Mouse (Mus musculus): ENCODE results near the gene Hsd17b1.

Gene Hsd17b1

GRCm38 (mm10) chr11:101062165-101062884, 15.9 kb upstream of the Hsd17b1 start:
- DNase-seq, result peak; percentile 54

GRCm38 (mm10) chr11:101062971-101063675, 15.1 kb upstream of the Hsd17b1 start:
- peak; percentile 52 for DNase-seq

- DNase-seq, result peak; percentile 74
These were observed 14.4 kb upstream of the Hsd17b1 start for GRCm38 (mm10) chr11:101063676-101064327.

- DNase-seq, result no peak
These were observed 13.7 kb upstream of the Hsd17b1 start for GRCm38 (mm10) chr11:101064462-101064861.

- no peak for DNase-seq
These were observed 13.2 kb upstream of the Hsd17b1 start for GRCm38 (mm10) chr11:101065002-101065401.

GRCm38 (mm10) chr11:101066549-101067412, 11.4 kb upstream of the Hsd17b1 start:
- peak; percentile 93 for DNase-seq

GRCm38 (mm10) chr11:101069391-101070188, 8.6 kb upstream of the Hsd17b1 start, which contains the start of gene Naglu:
Naglu (plus strand) TSS chr11:101070012.
- DNase-seq, result peak; percentile 98

GRCm38 (mm10) chr11:101070189-101070527, 8.1 kb upstream of the Hsd17b1 start:
- no peak for DNase-seq

- DNase-seq, result peak; percentile 13
These were observed 7.2 kb upstream of the Hsd17b1 start for GRCm38 (mm10) chr11:101070987-101071386.

GRCm38 (mm10) chr11:101071810-101072428, 6.3 kb upstream of the Hsd17b1 start:
- DNase-seq, result peak; percentile 9

- DNase-seq, result no peak
These were observed 1.5 kb downstream of the Hsd17b1 start for GRCm38 (mm10) chr11:101079746-101080145.

GRCm38 (mm10) chr11:101080421-101080820, 2.2 kb downstream of the Hsd17b1 start:
- DNase-seq, result no peak

- peak; percentile 40 for DNase-seq
These were observed 3.4 kb downstream of the Hsd17b1 start for GRCm38 (mm10) chr11:101081659-101082058.

GRCm38 (mm10) chr11:101082208-101083082, 4.2 kb downstream of the Hsd17b1 start, which contains the start of gene Coasy:
Coasy (plus strand) TSS chr11:101082565.
- DNase-seq, result peak; percentile 91

GRCm38 (mm10) chr11:101083083-101083697, 5.0 kb downstream of the Hsd17b1 start:
- peak; percentile 68 for DNase-seq

GRCm38 (mm10) chr11:101084246-101084645, 6.0 kb downstream of the Hsd17b1 start:
- DNase-seq, result peak; percentile 22

- DNase-seq, result peak; percentile 9
These were observed 6.6 kb downstream of the Hsd17b1 start for GRCm38 (mm10) chr11:101084811-101085210.

- peak; percentile 5 for DNase-seq
These were observed 7.6 kb downstream of the Hsd17b1 start for GRCm38 (mm10) chr11:101085617-101086322.

- DNase-seq, result peak; percentile 40
These were observed 8.1 kb downstream of the Hsd17b1 start for GRCm38 (mm10) chr11:101086323-101086674.
